Mouse (Mus musculus) kidney, postnatal 14 days (tissue): ENCODE data around the gene Peak1.

ENCODE experiments used
- DNase-seq: peaks from one replicate; pipeline ENCODE4 v3.0.0; 2022; ENCODE audit warnings: mixed read lengths

Gene Peak1

GRCm38 (mm10) chr9:56415393-56415792, 2.5 kb downstream of the Peak1 start:
- no peak for DNase-seq

GRCm38 (mm10) chr9:56414322-56414721, 3.5 kb downstream of the Peak1 start:
- DNase-seq = no peak

- DNase-seq = no peak
Observed at GRCm38 (mm10) chr9:56412716-56413115, 5.2 kb downstream of the Peak1 start.

GRCm38 (mm10) chr9:56409928-56410327, 7.9 kb downstream of the Peak1 start:
- no peak for DNase-seq

- no peak for DNase-seq
Observed at GRCm38 (mm10) chr9:56404619-56405018, 13.2 kb downstream of the Peak1 start.

GRCm38 (mm10) chr9:56396306-56396705, 21.6 kb downstream of the Peak1 start:
- DNase-seq = no peak

GRCm38 (mm10) chr9:56392857-56393256, 25.0 kb downstream of the Peak1 start:
- no peak for DNase-seq

GRCm38 (mm10) chr9:56382786-56383185, 35.1 kb downstream of the Peak1 start:
- no peak for DNase-seq

GRCm38 (mm10) chr9:56374401-56374800, 43.5 kb downstream of the Peak1 start:
- DNase-seq = peak; percentile 51

- DNase-seq = no peak
Observed at GRCm38 (mm10) chr9:56370710-56371109, 47.2 kb downstream of the Peak1 start.

- no peak for DNase-seq
Observed at GRCm38 (mm10) chr9:56368814-56369213, 49.1 kb downstream of the Peak1 start.

- DNase-seq = no peak
Observed at GRCm38 (mm10) chr9:56363306-56363705, 54.6 kb downstream of the Peak1 start.

- DNase-seq = no peak
Observed at GRCm38 (mm10) chr9:56359261-56359660, 58.6 kb downstream of the Peak1 start.

- no peak for DNase-seq
Observed at GRCm38 (mm10) chr9:56355186-56355585, 62.7 kb downstream of the Peak1 start.

- DNase-seq = no peak
Observed at GRCm38 (mm10) chr9:56346321-56346720, 71.5 kb downstream of the Peak1 start.

- no peak for DNase-seq
Observed at GRCm38 (mm10) chr9:56339426-56340195, 78.3 kb downstream of the Peak1 start.

GRCm38 (mm10) chr9:56334363-56334762, 83.5 kb downstream of the Peak1 start:
- DNase-seq = no peak

- DNase-seq = no peak
Observed at GRCm38 (mm10) chr9:56332774-56333173, 85.1 kb downstream of the Peak1 start.

- DNase-seq = no peak
Observed at GRCm38 (mm10) chr9:56326511-56327005, 91.3 kb downstream of the Peak1 start.

GRCm38 (mm10) chr9:56325725-56326124, 92.1 kb downstream of the Peak1 start:
- no peak for DNase-seq

- DNase-seq = peak; percentile 21
Observed at GRCm38 (mm10) chr9:56324576-56325355, 93.1 kb downstream of the Peak1 start.

GRCm38 (mm10) chr9:56321291-56321690, 96.6 kb downstream of the Peak1 start:
- DNase-seq = no peak

- DNase-seq = no peak
Observed at GRCm38 (mm10) chr9:56314326-56314725, 103.5 kb downstream of the Peak1 start.

GRCm38 (mm10) chr9:56309079-56309478, 108.8 kb downstream of the Peak1 start:
- no peak for DNase-seq
